Mouse (Mus musculus) myocyte (in vitro differentiated cells): ENCODE data around the gene Eif4g3. TPM values are rescaled to one million over a fixed set of nuclear protein-coding genes. Genes with fewer than 3 reads are reported as not detected.

ENCODE experiments used
- H3K27me3 ChIP-seq: one replicate; pipeline ENCODE4 v1.6.1; 2011; ENCODE audit not compliant: control insufficient read depth, insufficient read depth, insufficient read length
- H3K36me3 ChIP-seq: one replicate; pipeline ENCODE4 v1.6.1; 2011; ENCODE audit not compliant: control insufficient read depth, insufficient read depth
- H3K4me2 ChIP-seq: one replicate; pipeline ENCODE4 v1.6.1; 2011; ENCODE audit warnings: low read depth, control low read depth
- H3K4me3 ChIP-seq: one replicate; pipeline ENCODE4 v1.5.1; 2011; ENCODE audit warnings: mild to moderate bottlenecking, control low read depth, moderate library complexity
- H3K79me2 ChIP-seq: one replicate; pipeline ENCODE4 v1.6.1; 2011; ENCODE audit not compliant: control insufficient read depth, insufficient read depth
- H3ac ChIP-seq: one replicate; pipeline ENCODE4 v1.6.1; 2011; ENCODE audit not compliant: control insufficient read depth, insufficient read length
- CEBPB ChIP-seq: IDR thresholded peaks from 2 replicates; pipeline ENCODE4 v1.6.1; 2011; ENCODE audit warnings: mild to moderate bottlenecking, moderate library complexity; ENCODE audit not compliant: poor library complexity, insufficient read depth, severe bottlenecking
- E2F4 ChIP-seq: IDR thresholded peaks from one replicate; pipeline ENCODE4 v1.6.1; 2011; ENCODE audit warnings: mild to moderate bottlenecking, control low read depth, moderate library complexity; ENCODE audit not compliant: insufficient read depth
- MAX ChIP-seq: IDR thresholded peaks from one replicate; pipeline ENCODE4 v1.6.1; 2011; ENCODE audit warnings: low read depth, mild to moderate bottlenecking, control low read depth
- MYOD1 ChIP-seq, 3 experiments: IDR thresholded peaks; one replicate each; pipeline ENCODE4 v1.6.1; 2011; ENCODE audit warnings: control low read depth in 2 of 3, low read depth in 2 of 3, mild to moderate bottlenecking in 2 of 3, moderate library complexity in 1 of 3; ENCODE audit not compliant: insufficient read length in 2 of 3, control insufficient read depth in 1 of 3
- MYOG ChIP-seq, 3 experiments: IDR thresholded peaks; one replicate each; pipeline ENCODE4 v1.6.1; 2011; ENCODE audit warnings: control low read depth in 2 of 3, low read depth in 2 of 3, mild to moderate bottlenecking in 2 of 3; ENCODE audit not compliant: insufficient read length in 2 of 3, control insufficient read depth in 1 of 3, insufficient read depth in 1 of 3
- POLR2A ChIP-seq: IDR thresholded peaks from one replicate; pipeline ENCODE4 v1.6.1; 2011; ENCODE audit warnings: low read depth, mild to moderate bottlenecking, control low read depth, moderate library complexity; ENCODE audit not compliant: insufficient read length
- POLR2AphosphoS2 ChIP-seq: IDR thresholded peaks from one replicate; pipeline ENCODE4 v1.6.1; 2011; ENCODE audit warnings: low read depth, control low read depth; ENCODE audit not compliant: insufficient read length
- REST ChIP-seq: IDR thresholded peaks from one replicate; pipeline ENCODE4 v1.6.1; 2011; ENCODE audit warnings: mild to moderate bottlenecking, control low read depth, moderate library complexity; ENCODE audit not compliant: insufficient read depth, insufficient read length
- SRF ChIP-seq: IDR thresholded peaks from one replicate; pipeline ENCODE4 v1.6.1; 2011; ENCODE audit warnings: low read depth; ENCODE audit not compliant: control insufficient read depth, insufficient read length
- TCF12 ChIP-seq: IDR thresholded peaks from one replicate; pipeline ENCODE4 v1.6.1; 2011; ENCODE audit warnings: mild to moderate bottlenecking, control low read depth; ENCODE audit not compliant: poor library complexity, insufficient read depth, severe bottlenecking
- TCF3 ChIP-seq: IDR thresholded peaks from one replicate; pipeline ENCODE4 v1.6.1; 2011; ENCODE audit warnings: low read depth, control low read depth; ENCODE audit not compliant: insufficient read length
- USF1 ChIP-seq: IDR thresholded peaks from one replicate; pipeline ENCODE4 v1.6.1; 2011; ENCODE audit warnings: low read depth, mild to moderate bottlenecking, control low read depth, moderate library complexity
- polyA plus RNA-seq: library from polyadenylated mRNA; unstranded; fragments of >200 nt; fragmentation: generic; extraction: Trizol; gene quantifications from one replicate; pipeline ENCODE4 v1.2.1, GENCODE M21; 2012; ENCODE audit warnings: missing spikeins

Gene Eif4g3
- polyA plus RNA-seq, 1 experiment = 32.9 TPM

DNA sequence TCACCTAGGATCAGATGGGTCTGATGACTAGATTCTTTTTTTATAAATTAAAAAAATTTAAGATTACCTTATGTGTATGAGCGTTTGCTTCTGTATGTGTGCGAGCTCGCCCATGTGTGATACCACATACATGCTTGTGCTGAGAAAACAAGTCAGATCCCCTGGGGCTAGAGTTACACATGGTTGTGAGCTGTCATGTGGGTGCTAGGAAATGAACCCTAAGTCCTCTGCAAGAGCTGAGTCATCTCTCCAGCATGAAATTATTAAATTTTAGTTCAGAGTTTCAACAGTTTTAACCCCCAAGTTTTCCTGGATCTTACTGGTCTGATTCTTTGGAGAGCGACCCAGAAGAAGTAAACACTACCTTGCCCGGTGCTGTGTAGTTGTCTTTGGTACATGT lies 134.5 kb downstream of the Eif4g3 start:
- H3K4me2 ChIP-seq = no peak overlapping the region
- H3ac ChIP-seq = no peak overlapping the region
- TF ChIP-seq REST = no peak
- no peak for TF ChIP-seq POLR2A
- no peak for TF ChIP-seq SRF
- TF ChIP-seq TCF12 = no peak
- TF ChIP-seq E2F4 = no peak
- TF ChIP-seq CEBPB = no peak
- TF ChIP-seq MAX = no peak
- TF ChIP-seq POLR2AphosphoS2 = no peak
- TF ChIP-seq USF1 = no peak
- no peak for TF ChIP-seq TCF3
- TF ChIP-seq MYOD1 (IDR thresholded peaks at IDR 0.05; ENCODE audit: control insufficient read depth in 1 of 3, insufficient read length in 2 of 3, low read depth in 2 of 3) = no peak
- no peak for TF ChIP-seq MYOG (IDR thresholded peaks at IDR 0.05; ENCODE audit: control insufficient read depth in 1 of 3, insufficient read depth in 1 of 3, insufficient read length in 2 of 3, low read depth in 2 of 3)
- H3K4me3 ChIP-seq = no peak overlapping the region
- no peaks in the 10 kb centered on the region for H3K79me2 ChIP-seq
- no peaks in the 10 kb centered on the region for H3K27me3 ChIP-seq
- peaks cover 20% of the 10 kb centered on the region for H3K36me3 ChIP-seq

GRCm38 (mm10) chr4:138127781-138128180 lies 135.0 kb downstream of the Eif4g3 start:
- TF ChIP-seq USF1 = no peak
- no peak for TF ChIP-seq E2F4
- no peak for TF ChIP-seq TCF3
- no peak for TF ChIP-seq CEBPB
- TF ChIP-seq POLR2A = no peak
- no peak for TF ChIP-seq MAX
- no peak for TF ChIP-seq MYOG (IDR thresholded peaks at IDR 0.05; ENCODE audit: control insufficient read depth in 1 of 3, insufficient read depth in 1 of 3, insufficient read length in 2 of 3, low read depth in 2 of 3)
- no peak for TF ChIP-seq REST
- no peak for TF ChIP-seq TCF12
- TF ChIP-seq MYOD1 (IDR thresholded peaks at IDR 0.05; ENCODE audit: control insufficient read depth in 1 of 3, insufficient read length in 2 of 3, low read depth in 2 of 3) = no peak
- no peak for TF ChIP-seq SRF
- no peak for TF ChIP-seq POLR2AphosphoS2
- H3K27me3 ChIP-seq = no peaks in the 10 kb centered on the region
- H3K36me3 ChIP-seq = peaks cover 20% of the 10 kb centered on the region
- H3K4me2 ChIP-seq = no peak overlapping the region
- H3K79me2 ChIP-seq = no peaks in the 10 kb centered on the region
- no peak overlapping the region for H3ac ChIP-seq
- H3K4me3 ChIP-seq = no peak overlapping the region

GRCm38 (mm10) chr4:138130149-138130548 lies 137.3 kb downstream of the Eif4g3 start:
- Histone ChIP-seq H3ac (no peak overlapping the region), H3K79me2 (no peaks in the 10 kb centered on the region), H3K4me2 (no peak overlapping the region), H3K27me3 (no peaks in the 10 kb centered on the region), H3K4me3 (no peak overlapping the region), H3K36me3 (peaks cover 16% of the 10 kb centered on the region)
- TF ChIP-seq POLR2AphosphoS2 (no peak), USF1 (no peak), CEBPB (no peak), E2F4 (no peak), TCF3 (no peak), MYOG (IDR thresholded peaks at IDR 0.05; ENCODE audit: control insufficient read depth in 1 of 3, insufficient read depth in 1 of 3, insufficient read length in 2 of 3, low read depth in 2 of 3) (no peak), MAX (no peak), SRF (no peak), TCF12 (no peak), MYOD1 (IDR thresholded peaks at IDR 0.05; ENCODE audit: control insufficient read depth in 1 of 3, insufficient read length in 2 of 3, low read depth in 2 of 3) (no peak)

DNA sequence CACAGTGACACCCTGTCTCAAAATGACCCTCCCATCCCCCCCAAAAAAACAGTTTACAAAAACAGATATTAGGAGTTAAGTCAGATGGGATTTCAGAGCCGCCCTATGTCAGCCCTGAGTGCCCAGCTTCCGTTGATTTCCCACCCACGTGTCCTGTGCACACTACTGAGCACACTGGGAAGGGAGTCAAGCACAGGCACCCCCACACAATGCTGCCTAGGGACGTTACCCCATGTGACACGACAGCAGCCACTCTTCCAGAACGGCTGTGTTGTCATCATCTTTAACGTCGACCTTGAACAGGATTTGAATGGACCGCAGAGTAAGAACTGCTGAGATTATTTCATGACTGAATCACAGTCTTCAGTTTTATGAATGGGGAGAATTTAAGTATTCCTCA lies 138.4 kb downstream of the Eif4g3 start:
- Histone ChIP-seq H3K79me2 (no peaks in the 10 kb centered on the region), H3K4me2 (no peak overlapping the region), H3K4me3 (no peak overlapping the region), H3K36me3 (peaks cover 9% of the 10 kb centered on the region), H3K27me3 (no peaks in the 10 kb centered on the region), H3ac (no peak overlapping the region)
- TF ChIP-seq TCF12 (no peak), REST (no peak), TCF3 (no peak), POLR2AphosphoS2 (no peak), CEBPB (no peak), SRF (no peak), USF1 (no peak), E2F4 (no peak), MYOG (IDR thresholded peaks at IDR 0.05; ENCODE audit: control insufficient read depth in 1 of 3, insufficient read depth in 1 of 3, insufficient read length in 2 of 3, low read depth in 2 of 3) (no peak), POLR2A (no peak), MAX (no peak)

GRCm38 (mm10) chr4:138131716-138132115 lies 138.9 kb downstream of the Eif4g3 start:
- no peaks in the 10 kb centered on the region for H3K27me3 ChIP-seq
- no peak overlapping the region for H3K4me2 ChIP-seq
- H3ac ChIP-seq = no peak overlapping the region
- peaks cover 4% of the 10 kb centered on the region for H3K36me3 ChIP-seq
- TF ChIP-seq REST (no peak), USF1 (no peak), E2F4 (no peak), CEBPB (no peak), MYOD1 (IDR thresholded peaks at IDR 0.05; ENCODE audit: control insufficient read depth in 1 of 3, insufficient read length in 2 of 3, low read depth in 2 of 3) (no peak), POLR2AphosphoS2 (no peak), MYOG (IDR thresholded peaks at IDR 0.05; ENCODE audit: control insufficient read depth in 1 of 3, insufficient read depth in 1 of 3, insufficient read length in 2 of 3, low read depth in 2 of 3) (no peak), TCF12 (no peak), POLR2A (no peak), MAX (no peak), TCF3 (no peak), SRF (no peak)
- H3K79me2 ChIP-seq = no peaks in the 10 kb centered on the region
- no peak overlapping the region for H3K4me3 ChIP-seq
